Mouse (Mus musculus) neural tube, embryonic 10.5 days (tissue): ENCODE measurements at regions not wholly inside any gene's neighbourhood (a gene's known extent, or its start where the extent isn't known, plus 50 kb on each side); places are given as distances from the start of the nearest gene placed in this dataset.

Experiments used
- DNase-seq: peaks from one replicate; pipeline ENCODE4 v3.0.0-alpha.2; 2017; ENCODE audit warnings: low spot score; ENCODE audit errors: extremely low spot score

- DNase-seq: no peak
These were observed 210.8 kb upstream of the Hnrnpa3 start for GRCm38 (mm10) chr2:75448221-75448620.

- no peak for DNase-seq
These were observed 207.2 kb upstream of the Hnrnpa3 start for GRCm38 (mm10) chr2:75451846-75452267.

GRCm38 (mm10) chr2:75452274-75453148, 206.6 kb upstream of the Hnrnpa3 start:
- no peak for DNase-seq

- no peak for DNase-seq
These were observed 203.6 kb upstream of the Hnrnpa3 start for GRCm38 (mm10) chr2:75455481-75455880.

GRCm38 (mm10) chr2:75456272-75456671, 202.8 kb upstream of the Hnrnpa3 start:
- no peak for DNase-seq

GRCm38 (mm10) chr2:75457423-75457822, 201.6 kb upstream of the Hnrnpa3 start:
- no peak for DNase-seq

GRCm38 (mm10) chr2:75458898-75459297, 200.2 kb upstream of the Hnrnpa3 start:
- no peak for DNase-seq

- no peak for DNase-seq
These were observed 198.6 kb upstream of the Hnrnpa3 start for GRCm38 (mm10) chr2:75460419-75460818.

GRCm38 (mm10) chr2:75461019-75461418, 198.0 kb upstream of the Hnrnpa3 start:
- DNase-seq: no peak

- DNase-seq: no peak
These were observed 197.6 kb upstream of the Hnrnpa3 start for GRCm38 (mm10) chr2:75461421-75461991.

GRCm38 (mm10) chr2:75462030-75462671, 196.9 kb upstream of the Hnrnpa3 start:
- no peak for DNase-seq

GRCm38 (mm10) chr2:75463091-75463490, 196.0 kb upstream of the Hnrnpa3 start:
- DNase-seq: no peak

GRCm38 (mm10) chr2:75464429-75464828, 194.6 kb upstream of the Hnrnpa3 start:
- DNase-seq: no peak

GRCm38 (mm10) chr2:75468851-75469250, 190.2 kb upstream of the Hnrnpa3 start:
- no peak for DNase-seq

- peak; percentile 59 for DNase-seq
These were observed 188.9 kb upstream of the Hnrnpa3 start for GRCm38 (mm10) chr2:75469958-75470687.

GRCm38 (mm10) chr2:75470688-75471054, 188.4 kb upstream of the Hnrnpa3 start:
- DNase-seq: no peak

- no peak for DNase-seq
These were observed 186.6 kb upstream of the Hnrnpa3 start for GRCm38 (mm10) chr2:75472489-75472888.

GRCm38 (mm10) chr2:75474509-75474908, 184.6 kb upstream of the Hnrnpa3 start:
- DNase-seq: no peak

GRCm38 (mm10) chr2:75476350-75476749, 182.7 kb upstream of the Hnrnpa3 start:
- DNase-seq: no peak

GRCm38 (mm10) chr2:75477076-75477475, 182.0 kb upstream of the Hnrnpa3 start:
- DNase-seq: no peak

- DNase-seq: no peak
These were observed 179.5 kb upstream of the Hnrnpa3 start for GRCm38 (mm10) chr2:75479546-75479945.

- DNase-seq: no peak
These were observed 177.2 kb upstream of the Hnrnpa3 start for GRCm38 (mm10) chr2:75481863-75482262.
